Mouse (Mus musculus): ENCODE results near the gene Ndufs6.

- TF ChIP-seq CTCF (conservative IDR thresholded peaks at IDR 0.05; ENCODE audit: low read length) (no peak), POU5F1 (IDR thresholded peaks at IDR 0.05; ENCODE audit: borderline replicate concordance, low read length) (no peak)
Observed at GRCm38 (mm10) chr13:73336753-73337152, 8.4 kb upstream of the Ndufs6 start.

Data from E14TG2a.4 (cell line).